ENCODE assay signal across 9 mouse cellular contexts in the genomic region with DNA sequence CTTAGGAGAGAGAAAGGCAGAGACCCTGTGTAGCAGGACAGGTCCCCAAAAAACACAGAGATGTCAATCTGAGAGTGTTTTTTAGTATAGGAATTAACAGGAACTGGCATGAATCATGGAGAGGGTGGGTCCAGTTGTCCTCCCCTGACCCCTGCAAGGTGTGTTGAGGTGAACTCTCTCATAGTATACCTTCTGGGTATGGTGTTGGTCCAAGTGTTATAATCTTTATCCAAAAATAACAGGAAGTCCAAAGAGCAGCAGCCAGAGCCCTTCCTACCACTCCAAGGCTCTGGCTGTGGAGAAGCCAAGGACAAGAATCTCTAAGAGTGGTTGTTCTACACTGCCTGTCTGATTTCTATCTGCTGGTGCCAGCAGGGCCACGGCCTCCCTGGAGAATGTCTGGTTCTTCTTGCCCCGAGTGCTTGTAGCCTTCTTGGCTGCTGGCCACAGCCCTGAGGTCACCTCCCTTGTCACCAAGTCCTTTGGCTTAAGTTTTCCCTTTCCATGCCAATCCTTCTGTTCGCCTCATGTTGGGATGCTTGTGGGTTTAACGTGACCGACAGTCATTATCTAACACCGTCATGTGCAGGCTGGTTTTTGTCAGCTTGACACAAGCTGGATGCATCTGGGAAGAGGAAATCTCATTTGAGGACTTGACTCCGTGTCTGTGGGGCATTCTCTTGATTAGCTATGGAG. TPM values are rescaled to one million over a fixed set of nuclear protein-coding genes. Genes with fewer than 3 reads are reported as not detected.
DNase-seq lines count a peak whose midpoint lies in the region; ATAC-seq and TF ChIP-seq lines count a peak whose summit lies in the region.
"Had no signal": no experiment of that assay in that cellular context is flagged by ENCODE, and none has a peak within 500 bp of the region (broad histone marks: within the 10 kb centered on the region; RNA-seq: fewer than 3 reads in every experiment).

No protein-coding gene starts in this region.

- H3K4me1 ChIP-seq in midbrain, postnatal 0 days (ENCODE audit: insufficient read depth, low read length): no peaks in the 10 kb centered on the region
- H3K4me1 ChIP-seq in midbrain, embryonic 14.5 days (ENCODE audit: control insufficient read depth, insufficient read depth, low read length): 0 out of 2 replicates have a peak, but pooled peaks cover 8% of the 10 kb centered on the region
- peaks cover 21% of the 10 kb centered on the region for H3K4me1 ChIP-seq in heart, embryonic 16.5 days (ENCODE audit: control insufficient read depth, insufficient read depth, low read length)
- H3K4me1 ChIP-seq: liver, embryonic 15.5 days had no signal

- H3K4me2 ChIP-seq in midbrain, postnatal 0 days (ENCODE audit: low read depth, low read length, poor library complexity, severe bottlenecking): no peak overlapping the region
- no peak overlapping the region for H3K4me2 ChIP-seq in midbrain, embryonic 14.5 days (ENCODE audit: low read length)
- no peak overlapping the region for H3K4me2 ChIP-seq in heart, embryonic 16.5 days (ENCODE audit: low read depth, low read length)
- H3K4me2 ChIP-seq: liver, embryonic 15.5 days had no signal

- no peaks in the 10 kb centered on the region for H3K27me3 ChIP-seq in midbrain, postnatal 0 days (ENCODE audit: insufficient read depth, low read length)
- no peaks in the 10 kb centered on the region for H3K27me3 ChIP-seq in midbrain, embryonic 14.5 days (ENCODE audit: control insufficient read depth, insufficient read depth, low read length)
- no peaks in the 10 kb centered on the region for H3K27me3 ChIP-seq in heart, embryonic 16.5 days (ENCODE audit: control insufficient read depth, insufficient read depth, low read length)
- H3K27me3 ChIP-seq: liver, embryonic 15.5 days had no signal

- no peak overlapping the region for H3K9ac ChIP-seq in midbrain, postnatal 0 days (replicated peaks; ENCODE audit: low read length, poor library complexity, severe bottlenecking)
- H3K9ac ChIP-seq in midbrain, embryonic 14.5 days (replicated peaks; ENCODE audit: low read length): no peak overlapping the region
- H3K9ac ChIP-seq in heart, embryonic 16.5 days (ENCODE audit: low read length): no peak overlapping the region
- H3K9ac ChIP-seq: liver, embryonic 15.5 days had no signal

- H3K9me3 ChIP-seq in midbrain, postnatal 0 days (ENCODE audit: low read length): no peaks in the 10 kb centered on the region
- no peaks in the 10 kb centered on the region for H3K9me3 ChIP-seq in midbrain, embryonic 14.5 days (ENCODE audit: control insufficient read depth, low read length)
- H3K9me3 ChIP-seq in heart, embryonic 16.5 days (replicated peaks; ENCODE audit: control insufficient read depth, low read length): no peaks in the 10 kb centered on the region
- H3K9me3 ChIP-seq: liver, embryonic 15.5 days had no signal

- H3K4me3 ChIP-seq in midbrain, postnatal 0 days (ENCODE audit: low read depth, low read length): no peak overlapping the region
- H3K4me3 ChIP-seq in midbrain, embryonic 14.5 days (replicated peaks; ENCODE audit: low read depth, low read length): no peak overlapping the region
- no peak overlapping the region for H3K4me3 ChIP-seq in heart, embryonic 16.5 days (ENCODE audit: low read length)
- H3K4me3 ChIP-seq: liver, embryonic 15.5 days had no signal

- no peak overlapping the region for H3K27ac ChIP-seq in midbrain, postnatal 0 days (ENCODE audit: low read depth, low read length)
- H3K27ac ChIP-seq in midbrain, embryonic 14.5 days (replicated peaks; ENCODE audit: low read depth, low read length): no peak overlapping the region
- H3K27ac ChIP-seq in heart, embryonic 16.5 days (ENCODE audit: low read length): peak overlapping the region; percentile 80
- H3K27ac ChIP-seq: liver, embryonic 15.5 days had no signal

- peak; percentile 74 for DNase-seq in midbrain, postnatal 0 days (ENCODE audit: low spot score)
- no peak for DNase-seq in midbrain, embryonic 14.5 days
- DNase-seq in cerebellum, postnatal 14 days: peak; percentile 64 to 72
- DNase-seq in lung, postnatal 4 days: peak; percentile 60 to 84
- DNase-seq in embryo, embryonic 10 days (ENCODE audit: low spot score): no peak
- DNase-seq in spleen, postnatal 10 days (ENCODE audit: low spot score in 2 of 2): no peak
- DNase-seq in left cerebral cortex, adult 8-10 months (ENCODE audit: low spot score in 2 of 2): no peak

- no peaks in the 10 kb centered on the region for H3K36me3 ChIP-seq in midbrain, postnatal 0 days (ENCODE audit: insufficient read depth, low read length)
- H3K36me3 ChIP-seq in midbrain, embryonic 14.5 days (ENCODE audit: control insufficient read depth, insufficient read depth, low read length): no peaks in the 10 kb centered on the region
- H3K36me3 ChIP-seq in heart, embryonic 16.5 days (ENCODE audit: control insufficient read depth, insufficient read depth): no peaks in the 10 kb centered on the region
- H3K36me3 ChIP-seq: liver, embryonic 15.5 days had no signal

- TF ChIP-seq CTCF in midbrain, postnatal 0 days (IDR thresholded peaks at IDR 0.05): no peak

- no peak for ATAC-seq in midbrain, postnatal 0 days (ENCODE audit: low FRiP score)
- no peak for ATAC-seq in midbrain, embryonic 14.5 days (ENCODE audit: low FRiP score, low TSS enrichment)
- ATAC-seq in heart, embryonic 16.5 days (replicated peaks; ENCODE audit: extremely low read depth, insufficient read depth, low FRiP score): peak; percentile 83

- 59% methylated on average over 7 of the region's 7 CpGs for WGBS in midbrain, postnatal 0 days
- WGBS in midbrain, embryonic 14.5 days: 73% methylated on average over 7 of the region's 7 CpGs
- WGBS in heart, embryonic 16.5 days: 14% methylated on average over 7 of the region's 7 CpGs

RNA-seq across cellular contexts. Expression of a gene that starts 27.8 kb away (rescaled TPM):
- 15.7 and 20.8 TPM in 2 replicates for total RNA-seq in midbrain, postnatal 0 days (2014; rRNA removed)
- 27.3 and 27.5 TPM in 2 replicates for polyA plus RNA-seq in midbrain, postnatal 0 days (2015; fragmentation: Nextera tagmentation; extraction: Ambion mirVana)
- polyA plus RNA-seq in midbrain, embryonic 14.5 days (2014; fragmentation: Nextera tagmentation; extraction: Ambion mirVana): 44.8 and 49.5 TPM in 2 replicates
- polyA plus RNA-seq in heart, embryonic 16.5 days (2015; fragmentation: Nextera tagmentation; extraction: Ambion mirVana): 39.7 and 40.7 TPM in 2 replicates
- total RNA-seq in left cerebral cortex, adult 8-10 months (2022): 10 to 100 TPM in 3 of 4 experiments, 1 to 10 TPM in 1; 9.5 to 11.4 (median 10.7) TPM

Comparison
In these comparisons a context has a peak if more than half of its experiments do, and no peak if none do; other contexts are left out.
1. DNase-seq: peak in midbrain, postnatal 0 days (single experiment), cerebellum, postnatal 14 days (2 of 2) and lung, postnatal 4 days (2 of 2); none in midbrain, embryonic 14.5 days (single experiment), embryo, embryonic 10 days (single experiment), spleen, postnatal 10 days (0 of 2) and left cerebral cortex, adult 8-10 months (0 of 2).